ENCODE assay signal across 9 mouse cellular contexts in the genomic region with DNA sequence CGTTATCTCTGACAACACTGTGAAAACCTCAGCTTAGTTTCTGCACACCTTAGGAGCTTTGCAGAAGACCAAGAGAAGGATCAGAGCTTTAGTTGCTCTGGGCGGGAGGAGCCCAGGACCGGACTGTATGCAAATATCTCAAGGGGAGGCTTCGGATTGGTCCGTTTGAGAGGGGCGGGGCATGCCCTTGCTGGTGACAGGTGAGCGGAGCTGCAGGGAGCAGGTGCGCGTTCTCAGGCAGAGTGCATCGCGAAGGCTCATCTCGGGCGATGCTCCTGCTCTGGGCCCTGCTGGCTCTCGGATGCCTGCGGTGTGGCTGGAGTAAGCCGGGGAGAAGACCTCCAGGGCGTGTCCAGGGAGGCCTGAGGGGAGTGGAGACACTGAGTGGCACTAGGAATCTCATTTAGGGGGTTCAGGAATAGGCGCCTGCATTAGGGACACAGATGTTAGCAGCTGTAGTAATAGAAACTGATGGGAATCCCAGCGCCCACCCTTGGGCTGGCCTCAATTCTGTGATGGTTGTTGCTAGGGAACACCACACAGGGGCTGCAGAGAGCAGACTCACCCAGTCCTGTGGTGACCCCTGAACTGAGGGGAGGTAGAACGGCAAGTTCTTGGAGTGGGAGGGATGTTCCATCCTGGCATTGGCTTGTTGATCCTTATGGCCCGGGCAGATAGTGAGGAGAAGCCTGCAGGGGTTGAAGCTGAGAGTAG. TPM values are rescaled to one million over a fixed set of nuclear protein-coding genes. Genes with fewer than 3 reads are reported as not detected.
A peak's percentile ranks its signal among the peaks of the same experiment; 100 is the strongest.
DNase-seq lines count a peak whose midpoint lies in the region; ATAC-seq and TF ChIP-seq lines count a peak whose summit lies in the region.
"Had no signal": no experiment of that assay in that cellular context is flagged by ENCODE, and none has a peak within 500 bp of the region (broad histone marks: within the 10 kb centered on the region; RNA-seq: fewer than 3 reads in every experiment).

A gene (plus strand): TSS at position 191 of the 714 bp plus-strand sequence.

- no peaks in the 10 kb centered on the region for H3K36me3 ChIP-seq in lung, embryonic 14.5 days (ENCODE audit: insufficient read depth)
- no peaks in the 10 kb centered on the region for H3K36me3 ChIP-seq in stomach, embryonic 14.5 days (ENCODE audit: control insufficient read depth, insufficient read depth, low read length)
- H3K36me3 ChIP-seq: limb, embryonic 15.5 days had no signal

- ATAC-seq in lung, embryonic 14.5 days (ENCODE audit: insufficient read depth): peak; percentile 28; the same call in 1 of the 2 replicates
- no peak for ATAC-seq in stomach, embryonic 14.5 days (ENCODE audit: insufficient number of reproducible peaks, insufficient read depth, low FRiP score, low read depth)

- 7% methylated on average over 21 of the region's 21 CpGs for WGBS in lung, embryonic 14.5 days
- 7% methylated on average over 21 of the region's 21 CpGs for WGBS in stomach, embryonic 14.5 days

- DNase-seq in B cell, adult 2 months: peak; percentile 51 to 54
- peak; percentile 23 for DNase-seq in T-cell, adult 2 months (ENCODE audit: low spot score)
- DNase-seq in induced T-regulatory cell, adult 2 months (ENCODE audit: low read depth): peak; percentile 44
- DNase-seq in lung, embryonic 14.5 days: peak; percentile 58
- DNase-seq in spleen, postnatal 14 days (ENCODE audit: low spot score in 2 of 2): no peak
- DNase-seq in layer of hippocampus, postnatal 36 days: no peak
- no peak for DNase-seq in left cerebral cortex, adult 9 months (ENCODE audit: low spot score in 2 of 2)

- H3K9ac ChIP-seq in lung, embryonic 14.5 days: no peak within 1 kb of the TSS
- H3K9ac ChIP-seq in stomach, embryonic 14.5 days (replicated peaks; ENCODE audit: low read depth, low read length): no peak within 1 kb of the TSS
- H3K9ac ChIP-seq: limb, embryonic 15.5 days had no signal

- no peak within 1 kb of the TSS for H3K27ac ChIP-seq in lung, embryonic 14.5 days (ENCODE audit: low read depth)
- H3K27ac ChIP-seq in stomach, embryonic 14.5 days (ENCODE audit: low read length): no peak within 1 kb of the TSS
- H3K27ac ChIP-seq: limb, embryonic 15.5 days had no signal

- no peak for TF ChIP-seq CTCF in lung, embryonic 14.5 days (IDR thresholded peaks at IDR 0.05; ENCODE audit: low read depth)

- H3K9me3 ChIP-seq in lung, embryonic 14.5 days (ENCODE audit: low read depth, low read length): no peaks in the 10 kb centered on the region
- H3K9me3 ChIP-seq in stomach, embryonic 14.5 days (ENCODE audit: control insufficient read depth, low read depth, low read length): no peaks in the 10 kb centered on the region
- H3K9me3 ChIP-seq: limb, embryonic 15.5 days had no signal

- H3K4me3 ChIP-seq in lung, embryonic 14.5 days (ENCODE audit: low read depth, low read length): no peak within 1 kb of the TSS
- H3K4me3 ChIP-seq in stomach, embryonic 14.5 days (ENCODE audit: low read depth, low read length): no peak within 1 kb of the TSS
- H3K4me3 ChIP-seq: limb, embryonic 15.5 days had no signal

- H3K4me2 ChIP-seq in lung, embryonic 14.5 days: peak within 1 kb of the TSS; percentile 31; the same call in 1 of the 2 replicates
- H3K4me2 ChIP-seq in stomach, embryonic 14.5 days (replicated peaks; ENCODE audit: low read depth, low read length): peak within 1 kb of the TSS; percentile 12; the same call in 1 of the 2 replicates
- H3K4me2 ChIP-seq: limb, embryonic 15.5 days had no signal

- peaks cover under 1% of the 10 kb centered on the region for H3K4me1 ChIP-seq in lung, embryonic 14.5 days (ENCODE audit: insufficient read depth)
- peaks cover 9% of the 10 kb centered on the region; the same call in 1 of the 2 replicates for H3K4me1 ChIP-seq in stomach, embryonic 14.5 days (ENCODE audit: control insufficient read depth, insufficient read depth, low read length)

- H3K27me3 ChIP-seq in lung, embryonic 14.5 days (ENCODE audit: insufficient read depth, low read length): peaks cover 6% of the 10 kb centered on the region; the same call in 1 of the 2 replicates
- H3K27me3 ChIP-seq in stomach, embryonic 14.5 days (ENCODE audit: control insufficient read depth, insufficient read depth, low read length): no peaks in the 10 kb centered on the region

RNA-seq across cellular contexts. Expression of the gene that starts here (rescaled TPM):
- polyA plus RNA-seq in lung, embryonic 14.5 days (2014; fragmentation: Nextera tagmentation; extraction: Ambion mirVana): 2.4 and 3.3 TPM in 2 replicates
- 11.5 TPM in 2 replicates for polyA plus RNA-seq in stomach, embryonic 14.5 days (2014; fragmentation: Nextera tagmentation; extraction: Ambion mirVana)
- not detected for total RNA-seq in layer of hippocampus, postnatal 36 days (2021)

Comparison
In these comparisons a context has a peak if more than half of its experiments do, and no peak if none do; other contexts are left out.
1. DNase-seq: peak in B cell, adult 2 months (2 of 2), T-cell, adult 2 months (single experiment), induced T-regulatory cell, adult 2 months (single experiment) and lung, embryonic 14.5 days (single experiment); none in spleen, postnatal 14 days (0 of 2), layer of hippocampus, postnatal 36 days (0 of 2) and left cerebral cortex, adult 9 months (0 of 2).